ENCODE assay signal across 7 mouse cellular contexts in the genomic region with DNA sequence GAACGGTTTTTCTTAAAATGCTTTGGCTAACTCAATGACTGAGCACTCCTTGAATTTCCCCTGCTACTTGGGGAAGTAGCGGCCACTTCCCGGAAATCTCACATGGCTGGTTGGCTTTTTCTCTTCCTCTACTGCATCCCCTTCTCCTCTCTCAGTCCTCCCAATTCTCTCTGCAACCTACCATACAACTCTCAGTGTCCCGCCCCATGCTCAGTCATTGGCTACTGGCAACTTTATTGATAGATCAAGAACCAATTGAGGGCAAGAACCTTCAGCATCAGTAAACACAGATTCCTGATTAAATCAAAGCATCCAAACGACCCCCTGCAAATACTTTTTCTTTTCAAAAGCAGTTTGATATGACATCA. TPM values are rescaled to one million over a fixed set of nuclear protein-coding genes. Genes with fewer than 3 reads are reported as not detected.
A peak's percentile ranks its signal among the peaks of the same experiment; 100 is the strongest.
DNase-seq lines count a peak whose midpoint lies in the region; ATAC-seq lines count a peak whose summit lies in the region.

No protein-coding gene starts in this region.

- 5% methylated on average over 4 of the region's 5 CpGs for WGBS in neural tube, embryonic 13.5 days

- peak overlapping the region; percentile 62 for H3K9ac ChIP-seq in neural tube, embryonic 13.5 days

- H3K9me3 ChIP-seq in neural tube, embryonic 13.5 days: no peaks in the 10 kb centered on the region

- H3K4me3 ChIP-seq in neural tube, embryonic 13.5 days: peak overlapping the region; percentile 43

- 0 out of 2 replicates have a peak overlapping the region, but pooled peaks have one; percentile 23 for H3K27ac ChIP-seq in neural tube, embryonic 13.5 days (replicated peaks)

- ATAC-seq in neural tube, embryonic 13.5 days (ENCODE audit: low read depth): 0 out of 2 replicates have a peak, but pooled peaks have one; percentile 42

- peaks cover 35% of the 10 kb centered on the region for H3K4me1 ChIP-seq in neural tube, embryonic 13.5 days (replicated peaks)

- H3K36me3 ChIP-seq in neural tube, embryonic 13.5 days: no peaks in the 10 kb centered on the region

- H3K4me2 ChIP-seq in neural tube, embryonic 13.5 days: peak overlapping the region; percentile 67

- H3K27me3 ChIP-seq in neural tube, embryonic 13.5 days: no peaks in the 10 kb centered on the region; the same call in 1 of the 2 replicates

- intact Hi-C loops in left cerebral cortex, postnatal 4 days (cut with DNase I): no loop called here

- DNase-seq in right cerebral cortex, adult 2 months (ENCODE audit: low spot score in 2 of 2): peak; percentile 68 to 79
- DNase-seq in right cerebral cortex, postnatal 14 days: no peak
- peak; percentile 84 for DNase-seq in embryo, embryonic 10.5 days (ENCODE audit: low spot score)
- peak; percentile 47 for DNase-seq in heart, postnatal 4 days
- DNase-seq in left cerebral cortex, postnatal 4 days: peak; percentile 50
- DNase-seq in thymus, postnatal 10 days (ENCODE audit: low spot score in 2 of 2): no peak

RNA-seq across cellular contexts. Expression of a gene that starts 3.2 kb away (rescaled TPM):
- total RNA-seq in heart, postnatal 4 days (2021): 10 to 100 TPM; 19.2 to 21.0 TPM
- total RNA-seq in left cerebral cortex, postnatal 4 days (2021): 10 to 100 TPM; 29.9 to 30.0 TPM
- polyA plus RNA-seq in neural tube, embryonic 13.5 days (2015; fragmentation: Nextera tagmentation; extraction: Ambion mirVana): 23.5 and 28.4 TPM in 2 replicates

RNA-seq across cellular contexts. Expression of a gene that starts 47.8 kb away (rescaled TPM):
- total RNA-seq in heart, postnatal 4 days (2021): 10 to 100 TPM; 14.1 to 14.8 TPM
- total RNA-seq in left cerebral cortex, postnatal 4 days (2021): 10 to 100 TPM; 95.1 to 98.4 TPM
- polyA plus RNA-seq in neural tube, embryonic 13.5 days (2015; fragmentation: Nextera tagmentation; extraction: Ambion mirVana): 47.4 and 52.6 TPM in 2 replicates

Comparison
In these comparisons a context has a peak if more than half of its experiments do, and no peak if none do; other contexts are left out.
1. DNase-seq: peak in right cerebral cortex, adult 2 months (2 of 2), embryo, embryonic 10.5 days (single experiment), heart, postnatal 4 days (single experiment) and left cerebral cortex, postnatal 4 days (single experiment); none in right cerebral cortex, postnatal 14 days (single experiment) and thymus, postnatal 10 days (0 of 2).
2. RNA of a gene that starts 47.8 kb away (total RNA-seq): 95.1 to 98.4 TPM in left cerebral cortex, postnatal 4 days; 14.1 to 14.8 TPM in heart, postnatal 4 days; every median in the first group is over 4 times any median in the second.